Mouse (Mus musculus): Measurements from ENCODE around the gene Tmem39b.

DNA sequence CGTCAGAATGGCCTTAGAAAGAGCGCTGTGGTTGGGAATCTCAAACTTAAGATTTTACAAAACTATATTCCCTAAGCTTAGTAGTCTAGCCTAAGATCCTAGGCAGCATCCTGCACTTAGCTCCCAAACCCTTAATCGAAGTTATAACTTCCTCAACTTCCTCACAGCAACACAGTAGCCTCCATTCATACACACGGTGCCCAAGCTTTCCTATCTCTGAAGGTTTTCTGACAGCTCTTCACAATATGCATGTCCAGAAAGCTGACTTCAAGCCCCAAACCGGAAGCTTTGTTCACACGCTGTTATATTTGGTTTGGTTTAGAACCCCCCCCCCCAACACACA is 852 bp downstream of the Tmem39b start:
- TF ChIP-seq CTCF (IDR thresholded peaks at IDR 0.05; ENCODE audit: insufficient read depth, low read length) (no peak), POLR2A (IDR thresholded peaks at IDR 0.05; ENCODE audit: borderline replicate concordance, extremely low read depth, low read depth, low read length) (no peak)

All from lung, adult 2 months (tissue).